Mouse (Mus musculus) adrenal gland, postnatal 4 days (tissue): ENCODE data around the gene Igsf11. TPM values are rescaled to one million over a fixed set of nuclear protein-coding genes. Genes with fewer than 3 reads are reported as not detected.
"Not testable (repeated sequence)": the region's sequence is repeated elsewhere in the genome, so short reads cannot be mapped to it uniquely, and the experiment has no call there.

Experiments used
- DNase-seq, 2 experiments: peaks; one replicate each; pipeline ENCODE4 v3.0.0; 2021 to 2022; ENCODE audit warnings: low spot score in 2 of 2, mixed read lengths in 2 of 2
- total RNA-seq, 2 experiments: library from RNA; stranded (reverse); gene quantifications; 2 replicates each; pipeline ENCODE4 v1.2.3; 2021

Gene Igsf11
- total RNA-seq, 2 experiments from 2014 or later, result 53.7 to 56.3 TPM

- DNase-seq, result no peak
Measured at GRCm38 (mm10) chr16:38982508-38983236, 90.2 kb downstream of the Igsf11 start.

DNA sequence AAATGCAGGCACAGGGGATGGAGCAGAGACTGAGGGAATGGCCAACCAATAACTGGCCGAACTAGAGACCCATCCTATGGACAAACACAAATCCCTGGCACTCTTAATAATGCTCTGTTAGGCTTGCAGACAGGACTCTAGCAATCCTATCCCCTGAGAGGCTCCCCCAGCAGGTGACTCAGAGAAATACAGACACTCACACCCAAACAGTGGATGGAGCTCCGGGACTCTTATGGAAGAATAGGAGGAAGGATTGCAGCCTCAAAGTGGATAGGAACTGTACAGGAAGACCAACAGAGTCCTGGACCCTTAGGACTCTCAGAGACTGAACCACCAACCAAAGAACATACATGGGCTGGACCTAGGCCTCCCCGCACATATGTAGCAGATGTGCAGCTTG, 91.4 kb downstream of the Igsf11 start:
- DNase-seq, result not testable (repeated sequence)

DNA sequence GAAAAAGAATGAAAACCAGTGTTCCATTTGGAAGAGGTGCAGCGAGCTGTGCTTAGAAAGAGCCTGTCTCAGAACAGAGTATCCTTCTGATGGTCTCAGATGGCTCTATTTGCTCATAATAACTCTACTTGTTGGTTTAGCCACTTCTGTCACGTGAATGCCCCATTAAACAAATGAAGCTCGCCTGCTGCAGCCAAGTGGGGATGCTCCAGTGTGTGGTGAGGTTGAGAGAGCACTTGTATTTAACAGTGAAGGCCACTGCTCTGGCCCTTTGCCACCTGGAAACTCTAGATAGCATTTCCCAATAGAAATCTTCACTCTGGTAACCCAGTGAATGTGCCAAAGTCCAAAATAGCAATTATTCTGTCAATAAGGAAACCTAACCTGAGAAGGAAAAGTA, 92.9 kb downstream of the Igsf11 start:
- peak in 1 of 2 experiments; percentile 18 for DNase-seq

DNA sequence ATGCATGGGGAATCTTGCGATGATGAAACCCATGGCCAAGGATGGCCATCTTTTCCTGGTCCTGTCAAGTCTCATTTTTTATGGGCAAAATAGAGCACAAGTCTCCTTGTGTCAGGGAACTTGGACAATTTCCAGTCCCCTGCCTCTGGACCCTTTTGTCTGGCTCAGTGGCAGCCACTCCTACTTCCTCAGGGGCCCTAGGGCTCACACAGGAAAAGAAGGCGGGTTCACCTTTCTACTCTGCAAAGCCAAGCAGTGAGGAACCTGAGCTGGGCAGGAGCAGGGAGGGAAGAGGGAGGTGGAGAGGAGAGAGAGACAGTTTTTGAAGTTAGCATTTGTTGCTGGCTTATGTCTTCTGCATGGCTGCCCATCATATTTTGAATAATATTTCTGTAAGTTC, 93.9 kb downstream of the Igsf11 start:
- no peak for DNase-seq

GRCm38 (mm10) chr16:38993711-38994110, 101.2 kb downstream of the Igsf11 start:
- no peak for DNase-seq

GRCm38 (mm10) chr16:38998496-38999258, 106.2 kb downstream of the Igsf11 start:
- DNase-seq, result no peak

- DNase-seq, result no peak
Measured at GRCm38 (mm10) chr16:38999298-38999697, 106.8 kb downstream of the Igsf11 start.

DNA sequence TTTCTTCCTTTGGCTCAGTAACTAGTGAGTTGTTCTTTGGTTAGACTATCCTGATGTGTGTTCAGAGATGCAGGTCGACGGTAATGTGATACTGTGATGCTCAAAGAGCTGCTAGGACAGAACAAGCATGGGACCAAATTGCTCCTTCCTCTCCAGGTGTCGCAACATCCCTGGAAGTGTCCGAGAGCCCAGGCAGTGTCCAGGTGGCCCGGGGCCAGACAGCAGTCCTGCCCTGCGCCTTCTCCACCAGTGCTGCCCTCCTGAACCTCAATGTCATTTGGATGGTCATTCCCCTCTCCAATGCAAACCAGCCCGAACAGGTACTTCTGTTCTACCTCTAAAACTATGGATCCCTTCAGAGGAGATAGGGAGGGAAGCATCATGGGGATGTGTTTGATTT, 114.5 kb downstream of the Igsf11 start:
- DNase-seq, result no peak

GRCm38 (mm10) chr16:39019449-39019848, 127.0 kb downstream of the Igsf11 start:
- no peak for DNase-seq

DNA sequence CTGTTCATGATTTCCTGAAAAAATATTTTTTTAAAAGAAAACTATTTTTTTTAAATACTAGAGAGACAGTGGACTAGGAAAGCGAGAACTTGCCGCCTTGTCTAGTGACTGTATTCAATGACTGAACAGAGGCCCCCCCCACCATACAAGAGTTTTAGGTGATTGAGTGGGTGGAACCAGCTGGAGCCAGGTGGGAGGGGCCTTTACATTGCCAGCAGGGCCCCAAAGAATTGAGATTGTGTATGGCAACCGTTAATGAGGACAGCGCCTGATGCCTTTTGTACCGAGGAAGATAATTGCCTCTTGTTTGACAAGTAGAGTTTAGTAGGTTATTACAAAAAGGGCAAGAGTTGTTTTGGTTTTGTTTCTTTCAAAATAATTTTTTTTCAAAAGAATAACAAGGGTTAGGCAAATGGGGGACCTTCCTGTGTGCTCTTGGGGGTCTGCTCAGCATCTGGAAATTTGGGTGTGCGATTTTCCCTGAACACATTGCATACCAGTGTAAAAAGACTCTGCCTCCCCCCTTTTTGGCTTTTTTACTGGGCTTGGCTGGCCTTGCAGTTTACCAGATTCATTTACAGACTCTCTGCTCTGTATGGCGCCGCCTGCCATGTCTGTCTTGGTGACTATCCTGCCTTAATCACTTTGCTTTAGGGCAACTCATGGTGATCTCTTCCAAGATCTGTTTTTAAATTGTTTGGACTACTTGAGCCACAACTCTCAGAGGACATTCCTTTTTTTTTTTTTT, 133.7 kb downstream of the Igsf11 start:
- DNase-seq, result no peak

- DNase-seq, result no peak
Measured at GRCm38 (mm10) chr16:39031350-39031749, 138.9 kb downstream of the Igsf11 start.

DNA sequence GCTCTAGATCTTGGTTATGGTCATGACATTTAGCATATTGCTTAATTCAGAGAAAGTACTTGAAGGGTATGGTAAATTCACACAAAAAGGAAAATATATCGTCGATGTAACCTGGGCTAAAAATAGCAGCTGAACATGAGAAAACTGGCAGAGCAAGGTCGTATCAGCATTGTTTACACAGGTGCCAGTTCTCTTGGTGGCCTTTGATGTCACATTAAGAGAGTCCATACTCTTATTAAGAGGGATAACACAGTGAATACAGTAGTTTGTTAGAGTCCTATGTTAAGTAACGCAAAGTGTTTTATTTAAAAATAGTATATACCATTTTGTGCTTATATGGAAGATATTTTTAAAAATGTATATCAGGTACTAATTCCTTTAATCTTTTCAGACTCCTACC, 144.8 kb downstream of the Igsf11 start:
- DNase-seq, result no peak

DNA sequence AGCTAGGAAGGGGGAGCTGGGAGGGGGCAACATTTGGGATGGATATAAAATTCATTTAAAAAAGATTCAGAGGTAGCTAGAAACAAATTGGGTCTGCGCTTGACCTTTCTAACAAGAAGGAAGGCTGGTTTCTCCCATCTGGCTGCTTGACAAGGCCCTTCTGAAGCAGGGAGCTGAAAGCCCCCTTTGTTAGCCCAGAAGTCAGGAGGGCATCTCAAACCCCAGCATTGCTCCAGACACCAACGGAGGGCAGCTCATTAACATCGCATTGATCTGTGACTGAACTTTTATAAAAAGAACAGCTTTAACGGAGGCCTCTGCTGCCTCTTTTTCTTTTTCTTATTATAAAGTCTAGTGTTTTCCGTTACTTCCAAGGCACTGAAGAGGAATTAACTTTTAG, 151.9 kb downstream of the Igsf11 start:
- DNase-seq, result no peak

DNA sequence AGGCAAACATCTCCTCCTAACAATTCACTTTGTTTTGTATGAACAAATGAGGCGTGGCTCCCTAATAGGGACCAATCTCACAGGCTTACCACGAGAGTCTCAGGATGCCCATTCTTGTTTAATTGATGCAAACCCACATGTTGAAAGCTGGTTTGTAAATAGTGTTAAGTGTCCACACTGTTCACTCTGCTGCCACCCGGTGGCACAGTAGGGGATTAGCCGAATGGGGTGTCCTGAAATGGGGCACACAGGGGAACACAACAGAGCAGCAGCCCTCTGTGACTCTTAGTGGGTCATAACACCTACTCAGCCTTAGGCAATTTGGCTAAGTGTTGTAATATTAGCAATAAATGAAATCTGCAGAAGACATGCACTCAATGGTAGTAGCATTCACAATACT, 156.4 kb downstream of the Igsf11 start:
- DNase-seq, result peak in 1 of 2 experiments; percentile 39

DNA sequence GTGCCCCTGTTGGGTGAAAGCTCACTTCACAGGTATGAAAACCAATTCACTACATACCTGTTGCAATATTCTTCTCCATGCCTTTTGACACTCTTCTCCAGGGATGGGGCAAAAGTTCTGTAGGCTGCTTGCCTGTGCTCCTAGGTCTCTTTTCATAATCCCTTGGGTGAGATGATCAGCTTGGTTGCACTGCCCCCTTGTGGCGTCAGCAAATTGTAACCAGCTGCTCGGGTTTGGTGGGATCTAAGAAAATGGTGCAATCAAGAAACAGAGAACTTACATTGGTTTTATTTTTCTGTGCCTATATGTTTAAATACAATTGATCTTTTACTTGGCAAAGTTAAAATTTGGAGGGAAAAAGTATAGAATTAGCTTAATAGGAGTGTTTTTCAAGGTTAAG, 160.5 kb downstream of the Igsf11 start:
- DNase-seq, result peak; percentile 33 to 44

DNA sequence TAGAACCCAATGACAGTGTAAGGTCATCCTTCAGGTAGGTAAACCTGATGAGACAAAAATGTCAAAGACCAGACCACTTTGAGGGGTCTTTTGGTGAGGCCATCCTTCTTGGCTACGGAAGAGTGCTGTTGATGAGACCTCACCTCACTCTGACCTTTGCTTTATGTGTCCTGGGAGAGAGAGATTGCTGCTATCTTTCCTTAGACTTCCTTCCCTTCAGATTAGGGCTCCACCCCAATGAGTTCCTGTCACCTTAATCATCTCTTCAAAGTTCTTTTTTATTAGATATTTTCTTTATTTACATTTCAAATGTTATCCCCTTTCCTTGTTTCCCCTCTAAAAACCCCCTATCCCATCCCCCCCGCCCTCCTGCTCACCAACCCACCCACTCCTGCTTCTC, 161.3 kb downstream of the Igsf11 start:
- DNase-seq, result no peak

DNA sequence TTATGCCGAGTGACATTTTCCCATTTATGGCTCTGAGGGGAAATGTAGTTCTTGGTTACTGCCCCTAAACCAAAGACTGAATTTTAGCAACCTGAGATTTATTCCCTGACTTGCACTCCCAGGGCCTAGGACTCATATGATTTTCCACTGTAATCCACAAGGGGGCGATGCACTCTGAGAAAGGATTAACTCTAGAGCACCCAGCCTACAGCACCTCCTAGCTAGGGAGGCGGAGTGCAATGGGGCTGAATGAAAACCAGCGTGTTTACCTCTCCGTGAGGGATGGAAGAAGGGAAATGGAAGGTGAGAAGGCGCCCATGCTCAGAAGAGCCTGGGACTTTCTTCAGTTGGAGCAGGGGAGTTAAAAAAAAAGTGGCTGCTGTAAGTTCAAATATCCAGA, 163.6 kb downstream of the Igsf11 start:
- DNase-seq, result no peak

GRCm38 (mm10) chr16:39056961-39057360, 164.5 kb downstream of the Igsf11 start:
- no peak for DNase-seq

GRCm38 (mm10) chr16:39058869-39059268, 166.4 kb downstream of the Igsf11 start:
- no peak for DNase-seq

DNA sequence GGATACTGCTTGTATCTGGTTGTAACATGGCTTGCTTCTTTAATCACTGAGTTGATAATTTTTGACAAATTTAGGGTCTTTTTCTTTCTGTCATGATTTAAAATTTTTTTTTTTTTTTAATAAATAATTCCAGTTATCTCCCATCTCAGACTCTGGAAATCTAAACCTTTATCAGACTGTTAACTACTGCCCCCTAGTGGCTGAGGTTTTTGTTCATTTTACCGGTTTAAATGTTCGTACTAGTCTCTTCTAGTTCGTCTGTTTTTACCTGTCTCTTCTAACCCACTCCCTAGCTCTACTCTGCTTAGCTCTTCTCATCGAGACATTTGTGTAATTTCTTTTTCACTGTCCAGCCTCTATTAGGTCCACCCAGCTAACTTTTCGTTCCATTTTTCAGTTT, 170.1 kb downstream of the Igsf11 start:
- DNase-seq, result no peak

DNA sequence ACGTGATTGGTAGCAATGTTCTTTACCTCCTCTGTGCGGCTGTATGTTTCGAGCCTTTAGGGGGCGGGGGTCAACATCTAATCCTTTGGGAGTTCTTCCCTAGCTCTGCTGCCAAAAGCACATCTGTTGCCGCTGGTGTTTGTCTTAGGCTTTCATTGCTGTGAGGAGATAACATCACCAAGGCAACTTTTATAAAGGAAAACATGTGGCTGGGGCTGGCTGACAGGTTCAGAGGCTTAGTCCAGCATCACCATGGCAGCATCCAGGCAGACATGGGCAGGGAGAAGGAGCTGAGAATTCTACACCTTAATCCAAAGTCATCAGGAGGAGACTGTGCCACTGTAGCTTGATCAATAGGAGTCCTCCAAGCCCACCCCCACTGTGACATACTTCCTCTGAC, 173.1 kb downstream of the Igsf11 start:
- DNase-seq, result no peak

GRCm38 (mm10) chr16:39071431-39071830, 179.0 kb downstream of the Igsf11 start:
- no peak for DNase-seq
